Mouse (Mus musculus): ENCODE measurements around the gene Ctps2. TPM values are rescaled to one million over a fixed set of nuclear protein-coding genes. Genes with fewer than 3 reads are reported as not detected.
"Not testable (repeated sequence)": the region's sequence is repeated elsewhere in the genome, so short reads cannot be mapped to it uniquely, and the experiment has no call there.

Ctps2 gene
- polyA plus RNA-seq (2015; fragmentation: Nextera tagmentation; extraction: Ambion mirVana): 93.5 and 100 TPM in 2 replicates

GRCm38 (mm10) chrX:162900938-162901337 lies at the start of gene Ctps2:
Gene Ctps2 (plus strand): TSS chrX:162901238.
- H3K36me3 ChIP-seq (ENCODE audit: control insufficient read depth, insufficient read depth): no peaks in the 10 kb centered on the region
- H3K4me2 ChIP-seq (ENCODE audit: low read length): peak within 1 kb of the TSS; percentile 61
- H3K9me3 ChIP-seq (ENCODE audit: control insufficient read depth, low read length): no peaks in the 10 kb centered on the region
- 0 out of 2 replicates have a peak, but pooled peaks cover 3% of the 10 kb centered on the region for H3K4me1 ChIP-seq (replicated peaks; ENCODE audit: control insufficient read depth, insufficient read depth, low read length)
- no peak for ATAC-seq
- WGBS: 34% methylated on average over 4 of the region's 4 CpGs
- H3K27me3 ChIP-seq (replicated peaks; ENCODE audit: control insufficient read depth, insufficient read depth, low read length): no peaks in the 10 kb centered on the region
- H3K27ac ChIP-seq (ENCODE audit: low read length): peak within 1 kb of the TSS; percentile 69
- H3K9ac ChIP-seq (replicated peaks; ENCODE audit: low read depth, low read length): peak within 1 kb of the TSS; percentile 76
- H3K4me3 ChIP-seq (replicated peaks; ENCODE audit: low read length): peak within 1 kb of the TSS; percentile 62

GRCm38 (mm10) chrX:162868294-162868965 lies 32.6 kb upstream of the Ctps2 start:
- ATAC-seq: no peak
- H3K27me3 ChIP-seq (replicated peaks; ENCODE audit: control insufficient read depth, insufficient read depth, low read length): no peaks in the 10 kb centered on the region
- H3K4me3 ChIP-seq (replicated peaks; ENCODE audit: low read length): no peak overlapping the region
- no peak overlapping the region for H3K9ac ChIP-seq (replicated peaks; ENCODE audit: low read depth, low read length)
- no peak overlapping the region for H3K4me2 ChIP-seq (ENCODE audit: low read length)
- no peaks in the 10 kb centered on the region for H3K9me3 ChIP-seq (ENCODE audit: control insufficient read depth, low read length)
- H3K36me3 ChIP-seq (ENCODE audit: control insufficient read depth, insufficient read depth): no peaks in the 10 kb centered on the region
- H3K27ac ChIP-seq (ENCODE audit: low read length): no peak overlapping the region
- H3K4me1 ChIP-seq (replicated peaks; ENCODE audit: control insufficient read depth, insufficient read depth, low read length): no peaks in the 10 kb centered on the region
- WGBS: 80% methylated on average over 3 of the region's 3 CpGs

DNA sequence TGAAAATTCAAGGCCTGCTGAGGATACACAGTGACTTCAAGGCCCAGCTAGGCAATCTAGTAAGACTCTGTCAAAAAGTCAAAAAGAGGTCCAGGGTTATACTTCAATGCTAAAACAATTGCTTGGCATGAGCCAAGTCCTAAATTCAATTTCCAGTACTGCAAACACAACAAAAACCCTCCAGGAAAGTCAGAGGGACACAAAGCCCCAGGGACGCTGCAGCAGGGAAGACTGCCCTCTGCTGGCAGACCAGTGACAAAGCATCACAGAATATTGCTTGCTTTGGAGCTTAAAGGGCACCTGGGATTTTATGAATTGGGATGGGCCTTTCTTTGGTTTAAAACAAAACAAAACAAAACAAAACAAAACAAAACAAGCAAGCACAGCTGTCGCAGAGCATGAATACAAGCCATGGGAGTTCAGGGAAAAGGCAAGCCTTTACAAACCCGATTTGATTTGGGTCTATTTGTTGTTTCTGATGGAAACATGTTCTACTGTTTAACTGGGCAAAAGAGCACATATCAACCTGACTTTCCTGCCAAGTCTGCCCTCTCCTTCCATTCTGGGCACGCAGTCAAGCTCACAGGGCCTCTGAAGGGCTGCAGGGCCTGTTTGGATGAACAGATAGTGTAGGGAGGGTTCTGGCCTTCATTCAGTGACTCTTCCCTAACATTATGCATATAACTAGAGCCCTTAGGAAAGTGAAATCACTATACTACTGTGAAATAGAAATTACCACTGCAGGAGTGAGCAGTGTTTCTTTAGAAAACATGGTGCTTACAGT lies 29.1 kb upstream of the Ctps2 start:
- WGBS: 42% methylated on average over 4 of the region's 4 CpGs

GRCm38 (mm10) chrX:162873761-162874160 lies 27.3 kb upstream of the Ctps2 start:
- no peak overlapping the region for H3K9ac ChIP-seq (replicated peaks; ENCODE audit: low read depth, low read length)
- no peaks in the 10 kb centered on the region for H3K4me1 ChIP-seq (replicated peaks; ENCODE audit: control insufficient read depth, insufficient read depth, low read length)
- no peak for ATAC-seq
- H3K36me3 ChIP-seq (ENCODE audit: control insufficient read depth, insufficient read depth): peaks cover 5% of the 10 kb centered on the region
- no peak overlapping the region for H3K27ac ChIP-seq (ENCODE audit: low read length)
- no peak overlapping the region for H3K4me2 ChIP-seq (ENCODE audit: low read length)
- 88% methylated on average over 2 of the region's 2 CpGs for WGBS
- H3K9me3 ChIP-seq (ENCODE audit: control insufficient read depth, low read length): no peaks in the 10 kb centered on the region
- no peak overlapping the region for H3K4me3 ChIP-seq (replicated peaks; ENCODE audit: low read length)
- H3K27me3 ChIP-seq (replicated peaks; ENCODE audit: control insufficient read depth, insufficient read depth, low read length): no peaks in the 10 kb centered on the region

More for the DNA sequence above, 29.1 kb upstream of the Ctps2 start:
- ATAC-seq: no peak
- Histone ChIP-seq H3K27ac (ENCODE audit: low read length) (no peak overlapping the region), H3K4me3 (replicated peaks; ENCODE audit: low read length) (no peak overlapping the region), H3K36me3 (ENCODE audit: control insufficient read depth, insufficient read depth) (no peaks in the 10 kb centered on the region; the same call in 1 of the 2 replicates), H3K27me3 (replicated peaks; ENCODE audit: control insufficient read depth, insufficient read depth, low read length) (no peaks in the 10 kb centered on the region), H3K9me3 (ENCODE audit: control insufficient read depth, low read length) (no peaks in the 10 kb centered on the region), H3K4me2 (ENCODE audit: low read length) (no peak overlapping the region), H3K4me1 (replicated peaks; ENCODE audit: control insufficient read depth, insufficient read depth, low read length) (no peaks in the 10 kb centered on the region), H3K9ac (replicated peaks; ENCODE audit: low read depth, low read length) (no peak overlapping the region)

- H3K4me2 ChIP-seq (ENCODE audit: low read length): no peak overlapping the region
- ATAC-seq: no peak
- 87% methylated on average over 3 of the region's 3 CpGs for WGBS
These were observed 22.8 kb upstream of the Ctps2 start for GRCm38 (mm10) chrX:162878236-162878635.

GRCm38 (mm10) chrX:162887931-162888511 lies 13.0 kb upstream of the Ctps2 start, which contains the start of gene Syap1:
Gene Syap1 (minus strand): TSS chrX:162888447.
- Histone ChIP-seq H3K4me2 (ENCODE audit: low read length) (peak within 1 kb of the TSS; percentile 53), H3K36me3 (ENCODE audit: control insufficient read depth, insufficient read depth) (no peaks in the 10 kb centered on the region), H3K9me3 (ENCODE audit: control insufficient read depth, low read length) (no peaks in the 10 kb centered on the region), H3K9ac (replicated peaks; ENCODE audit: low read depth, low read length) (peak within 1 kb of the TSS; percentile 76), H3K27me3 (replicated peaks; ENCODE audit: control insufficient read depth, insufficient read depth, low read length) (no peaks in the 10 kb centered on the region), H3K4me3 (replicated peaks; ENCODE audit: low read length) (peak within 1 kb of the TSS; percentile 66), H3K4me1 (replicated peaks; ENCODE audit: control insufficient read depth, insufficient read depth, low read length) (peaks cover 10% of the 10 kb centered on the region), H3K27ac (ENCODE audit: low read length) (peak within 1 kb of the TSS; percentile 23; the same call in 1 of the 2 replicates)
- WGBS: 29% methylated on average over 36 of the region's 47 CpGs
- ATAC-seq: peak; percentile 94

More at GRCm38 (mm10) chrX:162878236-162878635, 22.8 kb upstream of the Ctps2 start:
- no peaks in the 10 kb centered on the region for H3K9me3 ChIP-seq (ENCODE audit: control insufficient read depth, low read length)
- H3K36me3 ChIP-seq (ENCODE audit: control insufficient read depth, insufficient read depth): peaks cover 5% of the 10 kb centered on the region
- no peak overlapping the region for H3K9ac ChIP-seq (replicated peaks; ENCODE audit: low read depth, low read length)
- H3K4me1 ChIP-seq (replicated peaks; ENCODE audit: control insufficient read depth, insufficient read depth, low read length): no peaks in the 10 kb centered on the region
- no peak overlapping the region for H3K4me3 ChIP-seq (replicated peaks; ENCODE audit: low read length)
- H3K27me3 ChIP-seq (replicated peaks; ENCODE audit: control insufficient read depth, insufficient read depth, low read length): no peaks in the 10 kb centered on the region
- no peak overlapping the region for H3K27ac ChIP-seq (ENCODE audit: low read length)

DNA sequence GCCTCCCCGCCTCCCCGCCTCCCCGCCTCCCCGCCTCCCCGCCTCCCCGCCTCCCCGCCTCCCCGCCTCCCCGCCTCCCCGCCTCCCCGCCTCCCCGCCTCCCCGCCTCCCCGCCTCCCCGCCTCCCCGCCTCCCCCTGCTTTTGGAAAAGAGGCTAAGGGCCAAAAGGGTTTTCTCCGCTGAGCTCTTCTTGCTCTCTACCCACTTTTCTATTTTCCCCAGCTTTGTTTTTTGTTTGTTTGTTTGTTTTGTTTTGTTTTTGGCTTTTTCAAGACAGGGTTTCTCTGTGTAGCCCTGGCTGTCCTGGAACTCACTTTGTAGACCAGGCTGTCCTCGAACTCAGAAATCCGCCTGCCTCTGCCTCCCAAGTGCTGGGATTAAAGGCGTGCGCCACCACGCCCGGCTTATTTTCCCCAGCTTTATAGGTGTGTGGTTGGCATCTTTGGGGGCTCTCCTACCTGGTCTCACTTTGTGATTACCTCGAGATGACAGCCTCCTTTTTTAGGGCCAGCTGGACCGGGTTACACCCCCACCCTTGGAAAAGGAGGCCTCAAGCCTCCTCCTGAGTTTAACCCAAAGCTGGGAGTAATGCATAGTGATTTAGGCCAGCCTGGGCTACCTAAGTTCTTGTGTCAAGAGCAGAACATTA lies 12.3 kb upstream of the Ctps2 start:
- H3K27ac ChIP-seq (ENCODE audit: low read length); H3K36me3 ChIP-seq (ENCODE audit: control insufficient read depth, insufficient read depth); H3K4me1 ChIP-seq (replicated peaks; ENCODE audit: control insufficient read depth, insufficient read depth, low read length); H3K4me2 ChIP-seq (ENCODE audit: low read length); H3K9me3 ChIP-seq (ENCODE audit: control insufficient read depth, low read length); H3K27me3 ChIP-seq (replicated peaks; ENCODE audit: control insufficient read depth, insufficient read depth, low read length); H3K4me3 ChIP-seq (replicated peaks; ENCODE audit: low read length); H3K9ac ChIP-seq (replicated peaks; ENCODE audit: low read depth, low read length): not testable (repeated sequence)
- ATAC-seq: peak; percentile 51
- WGBS: 87% methylated on average over 8 of the region's 25 CpGs

DNA sequence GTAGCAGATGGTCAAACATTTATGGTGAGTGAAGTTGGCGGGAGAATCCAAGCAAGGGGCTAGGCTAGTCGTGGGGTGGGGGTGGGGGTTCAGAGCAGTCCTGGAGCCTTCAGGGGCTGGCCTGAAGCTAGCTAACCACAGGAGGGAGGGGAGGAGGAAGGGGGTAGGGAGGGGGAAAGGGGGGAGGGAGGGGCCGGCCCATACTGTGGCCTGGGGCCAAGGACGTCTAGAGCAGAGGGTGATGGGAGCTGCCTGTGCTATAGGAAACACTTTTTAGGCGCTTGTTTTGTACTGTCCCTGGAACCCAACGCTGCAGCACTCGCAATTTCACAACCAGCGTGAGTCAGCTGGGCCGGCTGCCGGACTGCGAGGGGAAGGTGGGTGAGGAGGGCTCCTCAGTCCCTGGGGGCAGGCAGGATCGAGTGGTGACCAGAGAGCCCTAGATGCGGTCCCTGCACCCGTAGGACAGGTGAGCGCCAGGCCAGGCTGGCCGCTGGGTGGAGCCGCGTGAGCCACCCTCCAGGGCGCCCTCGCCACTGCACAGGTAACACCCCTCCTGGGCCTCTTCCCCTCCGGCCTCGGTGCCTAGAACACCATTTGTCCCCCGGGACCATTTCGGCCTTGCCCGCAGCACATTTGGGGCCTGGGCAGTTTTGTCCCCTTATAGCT lies 467 bp downstream of the Ctps2 start:
- ATAC-seq: peak; percentile 81
- Histone ChIP-seq H3K9ac (replicated peaks; ENCODE audit: low read depth, low read length) (peak overlapping the region; percentile 76), H3K27me3 (replicated peaks; ENCODE audit: control insufficient read depth, insufficient read depth, low read length) (no peaks in the 10 kb centered on the region), H3K36me3 (ENCODE audit: control insufficient read depth, insufficient read depth) (no peaks in the 10 kb centered on the region), H3K4me1 (replicated peaks; ENCODE audit: control insufficient read depth, insufficient read depth, low read length) (0 out of 2 replicates have a peak, but pooled peaks cover 3% of the 10 kb centered on the region), H3K4me2 (ENCODE audit: low read length) (peak overlapping the region; percentile 61), H3K9me3 (ENCODE audit: control insufficient read depth, low read length) (no peaks in the 10 kb centered on the region), H3K4me3 (replicated peaks; ENCODE audit: low read length) (peak overlapping the region; percentile 62), H3K27ac (ENCODE audit: low read length) (peak overlapping the region; percentile 69)
- 15% methylated on average over 19 of the region's 25 CpGs for WGBS
